Mouse (Mus musculus) forebrain, embryonic 14.5 days (tissue): ENCODE measurements around the gene Arsb. TPM values are rescaled to one million over a fixed set of nuclear protein-coding genes. Genes with fewer than 3 reads are reported as not detected.

Source experiments
- ATAC-seq: fragments of 200-750 bp; cut with Nextera tagmentation; 2 replicates; pipeline ENCODE4 v1.8.0; 2017; ENCODE audit warnings: mild to moderate bottlenecking, moderate library complexity
- DNase-seq: peaks from one replicate; pipeline ENCODE4 v3.0.0-alpha.2; 2015; ENCODE audit warnings: low spot score
- H3K27ac ChIP-seq: fragments of 300-500 bp; sonication (generic); 2 replicates; pipeline ENCODE4 v1.5.1; 2014; ENCODE audit warnings: low read depth, mild to moderate bottlenecking, control low read depth, low read length, moderate library complexity
- H3K27me3 ChIP-seq: fragments of 300-500 bp; sonication (generic); replicated peaks from 2 replicates; pipeline ENCODE4 v1.6.1; 2014; ENCODE audit warnings: low read length, control low read depth, mixed read lengths; ENCODE audit not compliant: control insufficient read depth, insufficient read depth
- H3K36me3 ChIP-seq: fragments of 300-500 bp; sonication (generic); 2 replicates; pipeline ENCODE4 v1.6.1; 2014; ENCODE audit warnings: low read length, control low read depth; ENCODE audit not compliant: control insufficient read depth, insufficient read depth
- H3K4me1 ChIP-seq: fragments of 300-500 bp; sonication (generic); 2 replicates; pipeline ENCODE4 v1.6.1; 2014; ENCODE audit warnings: antibody characterized with exemption, low read length, control low read depth; ENCODE audit not compliant: control insufficient read depth, insufficient read depth
- H3K4me2 ChIP-seq: fragments of 300-500 bp; sonication (generic); 2 replicates; pipeline ENCODE4 v1.6.1; 2014; ENCODE audit warnings: mild to moderate bottlenecking, control low read depth, low read length
- H3K4me3 ChIP-seq: fragments of 300-500 bp; sonication (generic); 2 replicates; pipeline ENCODE4 v1.5.1; 2014; ENCODE audit warnings: low read depth, low read length, control low read depth
- H3K9ac ChIP-seq: fragments of 300-500 bp; sonication (generic); 2 replicates; pipeline ENCODE4 v1.6.1; 2014; ENCODE audit warnings: mild to moderate bottlenecking, low read length, control low read depth, moderate library complexity
- H3K9me3 ChIP-seq: fragments of 300-500 bp; sonication (generic); replicated peaks from 2 replicates; pipeline ENCODE4 v1.6.1; 2016; ENCODE audit warnings: low read length, control low read depth, mixed read lengths; ENCODE audit not compliant: control insufficient read depth
- WGBS: fragments of 180-500 bp; shearing (Covaris S2); extraction: QIAGEN DNeasy Blood & Tissue Kit; methylation state at CpG from one replicate; pipeline ENCODE4 v1.1.7; 2014; 5-methylcytosine and 5-hydroxymethylcytosine counted together
- polyA plus RNA-seq: library from polyadenylated mRNA; unstranded; fragments of >200 nt; fragmentation: Nextera tagmentation; extraction: Ambion mirVana; gene quantifications from 2 replicates; pipeline ENCODE4 v1.2.1, GENCODE M21; 2014

Arsb gene
- polyA plus RNA-seq, 1 experiment from 2014 or later, result 10.0 TPM

DNA sequence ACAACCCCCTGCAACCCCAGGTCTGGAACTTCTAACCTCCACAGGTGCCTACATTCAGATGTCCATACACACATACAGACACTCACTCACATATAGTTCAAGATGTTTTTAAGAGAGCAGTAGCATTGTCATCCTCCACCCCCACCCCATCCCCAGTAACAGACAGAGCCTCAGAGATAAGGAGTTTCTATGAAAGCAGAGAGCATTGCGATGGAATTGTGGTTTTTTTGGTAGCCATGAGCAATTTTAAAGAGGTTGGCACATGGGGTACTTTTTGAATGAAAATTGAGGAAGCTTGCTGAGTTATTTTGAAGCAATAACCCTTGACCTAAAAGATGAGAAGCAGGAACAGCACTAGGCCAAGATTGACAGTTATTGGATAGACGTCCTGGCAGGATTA lies 89.8 kb downstream of the Arsb start:
- no peak for DNase-seq
- H3K4me1 ChIP-seq, result no peaks in the 10 kb centered on the region
- no peaks in the 10 kb centered on the region for H3K36me3 ChIP-seq
- no peak overlapping the region for H3K4me2 ChIP-seq
- ATAC-seq, result no peak
- H3K27ac ChIP-seq, result no peak overlapping the region
- no peaks in the 10 kb centered on the region for H3K9me3 ChIP-seq
- H3K4me3 ChIP-seq, result no peak overlapping the region
- WGBS, result 89% methylated on average over 2 of the region's 2 CpGs
- H3K9ac ChIP-seq, result no peak overlapping the region
- H3K27me3 ChIP-seq, result no peaks in the 10 kb centered on the region

DNA sequence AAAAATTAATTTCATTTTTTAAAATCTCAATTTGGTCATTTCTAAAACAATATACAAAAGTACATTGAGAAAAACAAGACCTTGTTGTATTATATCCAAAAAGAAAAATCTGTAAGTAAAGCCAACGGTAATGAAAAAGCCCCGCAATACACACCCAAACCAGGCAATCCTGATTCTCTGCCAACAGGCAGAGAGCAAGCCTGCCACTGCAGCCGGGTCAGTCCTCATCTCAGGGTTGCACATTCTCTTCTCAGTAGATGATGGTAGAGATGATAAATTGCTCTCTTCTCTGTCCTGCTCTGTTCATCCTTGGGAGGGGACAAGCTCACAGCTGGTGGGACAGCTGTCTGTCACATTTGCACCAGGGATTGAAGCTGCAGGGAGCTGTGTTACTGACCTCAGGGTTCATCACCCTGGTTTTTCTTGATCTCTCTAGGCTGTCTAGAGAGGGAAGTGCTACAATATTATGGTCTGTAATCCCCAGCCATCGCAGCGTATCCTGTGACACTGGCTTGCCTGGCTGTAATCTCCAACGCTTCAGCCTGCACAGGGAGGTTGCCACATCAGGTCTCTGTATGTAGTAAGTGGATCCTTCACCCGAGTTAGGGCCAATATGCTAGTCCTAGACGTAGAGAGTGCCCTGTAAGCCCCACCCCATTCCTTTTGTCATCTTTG lies 92.8 kb downstream of the Arsb start:
- H3K27ac ChIP-seq, result no peak overlapping the region
- DNase-seq, result no peak
- 71% methylated on average over 8 of the region's 8 CpGs for WGBS
- H3K4me3 ChIP-seq, result no peak overlapping the region
- H3K27me3 ChIP-seq, result no peaks in the 10 kb centered on the region
- no peak for ATAC-seq
- no peaks in the 10 kb centered on the region for H3K36me3 ChIP-seq
- H3K4me1 ChIP-seq, result no peaks in the 10 kb centered on the region
- no peaks in the 10 kb centered on the region for H3K9me3 ChIP-seq
- H3K9ac ChIP-seq, result no peak overlapping the region
- H3K4me2 ChIP-seq, result no peak overlapping the region

DNA sequence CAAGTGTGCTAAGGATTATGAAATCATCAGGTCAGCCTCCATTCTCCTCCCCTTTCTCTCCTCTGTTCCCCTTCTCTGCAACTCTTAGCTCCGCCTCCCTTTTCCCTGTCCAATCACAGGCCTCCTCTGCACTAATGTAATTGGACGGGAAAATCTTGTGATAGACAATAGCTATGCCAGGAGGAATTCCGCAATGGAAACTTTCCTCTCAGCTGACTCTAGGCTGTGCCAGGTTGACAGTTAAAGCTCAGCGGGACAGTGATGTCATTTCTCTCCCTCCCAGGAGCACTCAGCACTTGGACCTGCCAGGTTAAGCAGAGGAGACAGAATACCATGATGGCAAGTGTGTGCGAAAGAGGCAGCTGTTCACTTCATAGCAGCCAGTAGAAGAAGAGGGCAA lies 95.2 kb downstream of the Arsb start:
- 70% methylated on average over 5 of the region's 5 CpGs for WGBS
- H3K9ac ChIP-seq, result no peak overlapping the region
- no peaks in the 10 kb centered on the region for H3K4me1 ChIP-seq
- H3K9me3 ChIP-seq, result no peaks in the 10 kb centered on the region
- H3K27ac ChIP-seq, result no peak overlapping the region
- H3K4me2 ChIP-seq, result no peak overlapping the region
- DNase-seq (no peak), ATAC-seq (peak; percentile 32; the same call in 1 of the 2 replicates)
- H3K36me3 ChIP-seq, result no peaks in the 10 kb centered on the region
- no peaks in the 10 kb centered on the region for H3K27me3 ChIP-seq
- no peak overlapping the region for H3K4me3 ChIP-seq

DNA sequence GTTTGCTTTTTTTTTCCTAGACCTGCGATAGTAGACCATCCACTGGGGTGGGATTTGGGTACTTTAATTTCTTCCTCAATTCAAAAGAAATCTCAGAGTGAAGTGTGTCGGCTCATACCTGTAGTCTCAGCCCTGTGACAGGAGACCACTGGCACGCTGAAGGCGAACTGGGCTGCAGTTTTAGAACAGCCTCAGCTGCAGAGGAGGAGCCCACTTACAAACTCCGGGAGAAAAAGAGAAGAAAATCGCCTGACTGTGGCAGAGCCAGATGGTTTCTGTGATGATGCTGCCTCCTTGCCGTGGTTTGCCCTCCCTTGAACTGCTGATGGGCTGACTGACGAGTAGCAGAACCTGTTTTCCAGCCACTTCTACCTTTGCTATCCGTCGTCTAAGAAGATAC lies 100.3 kb downstream of the Arsb start:
- H3K4me2 ChIP-seq, result no peak overlapping the region
- WGBS, result 88% methylated on average over 10 of the region's 10 CpGs
- DNase-seq, result no peak
- no peak overlapping the region for H3K4me3 ChIP-seq
- no peaks in the 10 kb centered on the region for H3K36me3 ChIP-seq
- H3K9me3 ChIP-seq, result no peaks in the 10 kb centered on the region
- no peak overlapping the region for H3K27ac ChIP-seq
- no peak for ATAC-seq
- H3K4me1 ChIP-seq, result no peaks in the 10 kb centered on the region
- H3K9ac ChIP-seq, result no peak overlapping the region
- H3K27me3 ChIP-seq, result no peaks in the 10 kb centered on the region

DNA sequence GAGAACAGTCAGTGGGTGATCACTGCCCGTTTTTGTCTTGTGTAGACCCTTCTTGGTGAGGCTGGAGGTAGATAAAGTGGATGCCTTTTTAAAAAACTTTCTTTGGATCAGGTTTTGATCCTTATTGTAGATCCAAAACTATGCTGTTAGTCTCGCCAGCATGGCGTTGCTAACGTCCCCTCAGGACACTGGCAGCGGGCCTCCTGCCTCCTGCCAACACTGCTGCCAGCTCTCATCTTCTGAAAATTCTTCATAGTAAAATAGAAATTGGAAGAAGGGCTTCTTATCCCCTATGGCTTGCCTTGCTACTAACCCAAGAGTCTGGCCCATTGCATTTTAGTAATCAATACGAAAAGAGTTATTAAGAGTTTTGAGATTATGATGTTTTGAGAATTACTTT lies 101.2 kb downstream of the Arsb start:
- no peaks in the 10 kb centered on the region for H3K27me3 ChIP-seq
- DNase-seq (no peak), ATAC-seq (no peak)
- H3K36me3 ChIP-seq, result no peaks in the 10 kb centered on the region
- H3K9me3 ChIP-seq, result no peaks in the 10 kb centered on the region
- no peak overlapping the region for H3K4me2 ChIP-seq
- no peak overlapping the region for H3K4me3 ChIP-seq
- WGBS, result 89% methylated on average over 6 of the region's 6 CpGs
- H3K4me1 ChIP-seq, result no peaks in the 10 kb centered on the region
- no peak overlapping the region for H3K9ac ChIP-seq
- no peak overlapping the region for H3K27ac ChIP-seq

DNA sequence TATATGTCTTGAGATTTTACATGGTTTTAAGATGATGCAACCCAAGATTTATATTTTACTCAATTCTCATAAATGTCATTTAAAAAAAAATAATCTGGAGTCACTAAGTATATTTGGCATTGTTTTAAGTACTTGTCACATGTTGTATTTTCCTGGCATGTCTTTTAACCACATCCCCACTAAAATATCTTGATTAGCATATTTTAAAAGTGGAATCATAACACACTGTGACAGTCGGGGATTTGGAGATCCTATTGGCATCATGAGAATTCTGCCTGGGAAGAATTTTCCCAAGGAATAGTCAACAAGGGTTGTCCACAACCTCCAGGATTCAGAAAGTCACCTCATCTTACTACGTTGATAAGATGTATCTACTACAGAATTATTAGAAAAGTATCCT lies 106.5 kb downstream of the Arsb start:
- 92% methylated on average over 2 of the region's 2 CpGs for WGBS
- H3K9ac ChIP-seq, result no peak overlapping the region
- DNase-seq (no peak), ATAC-seq (no peak)
- no peaks in the 10 kb centered on the region for H3K27me3 ChIP-seq
- H3K27ac ChIP-seq, result no peak overlapping the region
- no peaks in the 10 kb centered on the region for H3K9me3 ChIP-seq
- H3K4me1 ChIP-seq, result 0 out of 2 replicates have a peak, but pooled peaks cover 1% of the 10 kb centered on the region
- H3K4me2 ChIP-seq, result no peak overlapping the region
- H3K36me3 ChIP-seq, result no peaks in the 10 kb centered on the region
- no peak overlapping the region for H3K4me3 ChIP-seq

DNA sequence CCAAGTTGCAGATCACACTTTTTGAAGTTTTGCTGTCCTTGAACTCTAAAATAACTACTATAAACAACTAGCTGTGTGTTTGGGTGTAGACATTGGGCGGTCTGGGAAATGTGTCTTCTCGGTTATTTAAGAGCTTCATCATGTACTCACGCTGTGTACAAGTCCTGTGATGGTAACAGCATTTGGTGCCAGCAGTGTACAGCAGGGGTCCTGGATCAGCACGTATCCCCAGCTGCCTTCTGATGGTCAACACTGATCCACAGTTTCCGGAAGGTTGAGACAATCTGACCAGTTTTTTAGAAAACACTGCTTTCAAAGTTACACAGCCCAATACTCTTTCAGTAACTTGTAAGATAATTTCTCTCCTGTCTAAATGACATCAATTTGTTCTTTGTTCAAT lies 108.0 kb downstream of the Arsb start:
- Histone ChIP-seq H3K36me3 (no peaks in the 10 kb centered on the region), H3K4me3 (no peak overlapping the region), H3K27me3 (no peaks in the 10 kb centered on the region), H3K4me1 (0 out of 2 replicates have a peak, but pooled peaks cover 3% of the 10 kb centered on the region), H3K9ac (no peak overlapping the region), H3K27ac (no peak overlapping the region), H3K4me2 (no peak overlapping the region), H3K9me3 (no peaks in the 10 kb centered on the region)
- ATAC-seq, result no peak
- DNase-seq, result no peak
- 90% methylated on average over 5 of the region's 5 CpGs for WGBS

DNA sequence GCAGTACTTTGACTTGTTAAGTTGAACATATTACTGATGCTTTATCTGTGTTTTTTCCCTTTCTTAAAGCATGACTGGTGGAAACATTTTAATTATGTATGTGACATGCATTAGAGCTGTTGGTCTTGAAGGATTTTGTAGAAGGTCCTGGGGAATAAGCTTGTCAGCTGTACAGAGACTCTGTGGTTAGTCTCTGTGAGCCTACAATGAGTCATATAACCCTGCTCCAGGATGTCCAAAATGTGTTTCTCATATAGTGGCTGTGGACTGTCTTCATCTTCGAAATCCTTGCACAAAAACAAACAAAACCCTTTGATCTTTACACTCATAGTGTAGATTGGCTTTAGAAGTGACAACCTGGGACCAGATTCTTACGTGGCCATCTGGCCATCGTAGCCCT lies 110.7 kb downstream of the Arsb start:
- Histone ChIP-seq H3K9me3 (no peaks in the 10 kb centered on the region), H3K27ac (no peak overlapping the region), H3K4me2 (no peak overlapping the region), H3K4me3 (no peak overlapping the region), H3K27me3 (no peaks in the 10 kb centered on the region), H3K9ac (no peak overlapping the region), H3K4me1 (0 out of 2 replicates have a peak, but pooled peaks cover 3% of the 10 kb centered on the region), H3K36me3 (no peaks in the 10 kb centered on the region)
- DNase-seq (no peak), ATAC-seq (no peak)
- 85% methylated on average over 3 of the region's 3 CpGs for WGBS

DNA sequence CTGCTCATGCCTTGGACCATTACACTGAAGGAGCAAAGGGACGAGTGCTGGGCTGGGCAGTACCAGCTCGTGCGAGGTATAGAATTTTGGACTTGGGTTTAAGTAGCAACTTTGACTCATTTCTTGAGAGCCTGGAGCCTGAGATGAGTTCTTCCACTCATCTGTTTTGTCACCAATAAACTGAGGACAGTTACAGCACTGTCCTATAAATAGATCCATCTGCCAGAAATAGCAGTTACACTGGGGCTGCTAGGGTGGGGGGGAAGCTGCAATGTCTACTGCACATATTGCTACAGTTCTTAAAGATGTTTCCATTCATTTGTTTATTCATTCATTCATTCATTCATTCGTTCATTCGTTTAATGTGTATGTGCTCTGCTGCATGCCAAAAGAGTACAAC lies 115.6 kb downstream of the Arsb start:
- H3K27me3 ChIP-seq, result no peaks in the 10 kb centered on the region
- 0 out of 2 replicates have a peak, but pooled peaks cover 3% of the 10 kb centered on the region for H3K4me1 ChIP-seq
- no peak overlapping the region for H3K4me2 ChIP-seq
- DNase-seq, result no peak
- 96% methylated on average over 5 of the region's 5 CpGs for WGBS
- ATAC-seq, result no peak
- H3K9me3 ChIP-seq, result no peaks in the 10 kb centered on the region
- H3K9ac ChIP-seq, result no peak overlapping the region
- no peak overlapping the region for H3K27ac ChIP-seq
- no peaks in the 10 kb centered on the region for H3K36me3 ChIP-seq
- no peak overlapping the region for H3K4me3 ChIP-seq
